Mouse (Mus musculus) brown adipose tissue, adult 24 weeks (tissue): Measurements from ENCODE around the gene Mrc2. TPM values are rescaled to one million over a fixed set of nuclear protein-coding genes. Genes with fewer than 3 reads are reported as not detected.
A peak's percentile ranks its signal among the peaks of the same experiment; 100 is the strongest.

Experiments
- H3K27ac ChIP-seq: fragments of 200-500 bp; replicated peaks from 2 replicates; pipeline ENCODE4 v1.5.1; 2012; ENCODE audit warnings: low read depth, mild to moderate bottlenecking, low read length
- H3K4me1 ChIP-seq: fragments of 200-500 bp; 2 replicates; pipeline ENCODE4 v1.6.1; 2012; ENCODE audit warnings: low read length, mixed read lengths; ENCODE audit not compliant: control insufficient read depth, insufficient read depth, insufficient read length
- H3K4me3 ChIP-seq: fragments of 200-500 bp; 2 replicates; pipeline ENCODE4 v1.5.1; 2012; ENCODE audit warnings: low read depth, mild to moderate bottlenecking, low read length, moderate library complexity; ENCODE audit not compliant: insufficient read depth
- polyA plus RNA-seq: library from polyadenylated mRNA; stranded (reverse); fragments of >200 nt; gene quantifications from 2 replicates; pipeline ENCODE4 v1.2.4, GENCODE M21; 2012; ENCODE audit not compliant: missing spikeins, insufficient read depth, insufficient read length

Gene Mrc2
- 2.6 and 3.7 TPM in 2 replicates for polyA plus RNA-seq

- peaks cover 13% of the 10 kb centered on the region for H3K4me1 ChIP-seq
- H3K4me3 ChIP-seq, result peak within 1 kb of the TSS; percentile 62
- peak within 1 kb of the TSS; percentile 60 for H3K27ac ChIP-seq
Observed at GRCm38 (mm10) chr11:105292124-105293071, at the start of gene Mrc2. TSS of gene Mrc2 (plus strand) at chr11:105292643.

DNA sequence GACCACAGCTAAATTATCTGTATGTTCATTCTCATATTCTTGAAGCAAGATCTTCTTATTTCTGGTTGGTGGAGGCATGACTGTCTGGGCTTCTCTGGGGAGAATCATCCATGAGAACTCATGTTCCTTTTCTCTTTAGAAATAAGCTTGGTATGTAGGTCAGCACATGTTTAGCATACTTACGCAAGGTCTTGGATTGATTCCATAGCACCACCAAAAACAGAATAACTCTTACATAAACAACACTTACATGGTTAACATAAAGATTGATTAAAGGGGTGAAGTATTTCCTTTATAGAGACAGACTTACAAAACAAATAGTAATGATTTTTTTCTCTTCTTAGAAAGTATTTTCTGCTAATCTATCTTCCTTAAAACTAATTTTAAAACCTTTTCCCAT is 46.1 kb upstream of the Mrc2 start:
- Histone ChIP-seq H3K4me3 (no peak overlapping the region), H3K4me1 (no peaks in the 10 kb centered on the region), H3K27ac (no peak overlapping the region)

DNA sequence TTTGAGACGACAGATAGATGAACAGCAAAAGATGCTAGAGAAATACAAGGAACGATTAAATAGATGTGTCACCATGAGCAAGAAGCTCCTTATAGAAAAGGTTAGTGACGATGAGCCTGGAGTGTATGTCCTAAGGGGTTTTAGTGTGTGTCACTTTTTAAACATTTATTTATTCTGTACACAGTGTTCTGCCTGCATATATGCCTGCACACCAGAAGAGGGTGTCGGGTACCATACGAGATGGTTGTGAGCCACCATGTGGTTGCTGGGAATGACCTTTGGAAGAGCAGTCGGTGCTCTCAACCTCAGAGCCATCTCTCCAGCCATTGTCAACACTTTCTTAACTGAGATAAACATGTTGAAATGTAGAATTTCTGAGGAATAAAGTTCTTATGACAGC is 45.7 kb upstream of the Mrc2 start:
- Histone ChIP-seq H3K27ac (no peak overlapping the region), H3K4me1 (no peaks in the 10 kb centered on the region), H3K4me3 (no peak overlapping the region)

DNA sequence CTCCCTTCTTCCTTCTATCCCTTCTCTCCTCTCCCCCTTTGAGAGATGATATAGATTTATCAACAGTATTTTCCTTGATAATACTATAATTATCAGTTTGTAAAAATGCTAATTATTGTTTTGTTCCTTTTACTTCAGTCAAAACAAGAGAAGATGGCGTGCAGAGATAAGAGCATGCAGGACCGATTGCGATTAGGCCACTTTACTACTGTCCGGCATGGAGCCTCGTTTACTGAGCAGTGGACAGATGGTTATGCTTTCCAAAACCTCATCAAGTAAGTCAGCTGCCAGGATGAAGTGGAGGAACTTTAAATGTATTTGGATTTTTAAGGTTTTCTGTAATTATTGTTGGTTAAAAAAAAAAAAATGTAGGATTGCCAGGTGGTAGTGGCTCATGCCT is 45.1 kb upstream of the Mrc2 start:
- Histone ChIP-seq H3K4me3 (no peak overlapping the region), H3K4me1 (no peaks in the 10 kb centered on the region), H3K27ac (no peak overlapping the region)

DNA sequence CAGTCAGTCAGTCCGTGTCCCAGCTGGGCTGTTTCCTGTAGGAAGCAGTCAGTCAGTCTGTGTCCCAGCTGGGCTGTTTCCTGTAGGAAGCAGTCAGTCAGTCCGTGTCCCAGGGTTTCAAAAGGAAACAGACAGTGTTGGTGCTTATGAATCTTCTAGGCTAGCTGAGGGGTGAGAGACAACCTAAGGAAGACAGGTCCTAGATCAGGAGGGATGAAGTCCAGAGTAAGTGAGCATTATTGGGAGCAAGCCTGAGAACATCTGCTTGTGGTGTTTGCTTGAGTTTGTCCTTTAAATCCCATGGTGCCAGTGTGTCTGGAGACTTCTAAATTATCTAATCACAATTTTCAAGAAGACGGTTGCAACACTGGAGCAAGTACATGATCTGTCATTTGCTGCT is 32.7 kb upstream of the Mrc2 start:
- no peak overlapping the region for H3K27ac ChIP-seq
- no peak overlapping the region for H3K4me3 ChIP-seq
- H3K4me1 ChIP-seq, result no peaks in the 10 kb centered on the region

DNA sequence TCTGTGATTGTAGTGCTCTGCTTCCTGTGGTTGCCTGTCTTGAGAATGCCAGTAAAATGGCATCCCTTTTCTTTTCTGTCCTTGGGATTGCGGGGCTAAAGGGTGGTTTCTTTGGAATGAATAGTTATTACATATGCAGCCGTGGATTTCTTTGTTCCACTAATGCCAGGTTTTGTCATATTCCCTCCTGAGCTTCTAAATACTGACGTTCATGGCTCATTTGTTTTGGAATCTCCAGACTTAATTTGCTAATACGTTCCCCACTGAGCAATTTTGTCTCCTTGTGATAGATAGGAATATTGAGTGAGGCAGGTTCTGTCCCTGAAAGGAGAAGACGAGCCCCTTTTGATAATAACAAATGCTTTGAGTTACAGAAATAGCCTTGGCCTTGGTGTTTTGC is 31.3 kb upstream of the Mrc2 start:
- no peak overlapping the region for H3K27ac ChIP-seq
- H3K4me3 ChIP-seq, result no peak overlapping the region
- H3K4me1 ChIP-seq, result no peaks in the 10 kb centered on the region

GRCm38 (mm10) chr11:105261601-105262351 is 30.7 kb upstream of the Mrc2 start:
- Histone ChIP-seq H3K27ac (no peak overlapping the region), H3K4me3 (no peak overlapping the region)

GRCm38 (mm10) chr11:105264506-105264905 is 27.9 kb upstream of the Mrc2 start:
- Histone ChIP-seq H3K4me1 (no peaks in the 10 kb centered on the region), H3K4me3 (no peak overlapping the region), H3K27ac (no peak overlapping the region)

More at GRCm38 (mm10) chr11:105261601-105262351, 30.7 kb upstream of the Mrc2 start:
- H3K4me1 ChIP-seq, result no peaks in the 10 kb centered on the region

DNA sequence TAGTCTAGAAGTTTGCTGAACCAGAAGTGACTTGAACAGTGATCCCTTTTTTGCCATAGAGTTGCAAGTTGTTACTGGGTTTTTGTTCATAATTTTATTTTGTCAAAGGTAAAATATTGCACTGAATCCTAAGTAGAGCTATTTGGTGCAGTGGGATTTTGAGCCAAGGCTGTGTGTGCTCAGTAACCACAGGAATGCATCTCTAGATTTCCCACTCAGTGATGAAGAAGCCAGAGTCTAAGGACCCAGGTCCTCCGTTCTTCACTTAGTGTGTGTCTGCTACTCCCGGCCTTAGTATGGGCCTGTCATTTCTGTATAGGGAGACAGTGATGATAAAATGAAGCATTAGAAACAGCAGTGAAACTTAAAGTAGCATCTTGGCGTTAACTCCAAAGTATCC is 27.5 kb upstream of the Mrc2 start:
- H3K4me1 ChIP-seq, result no peaks in the 10 kb centered on the region
- H3K27ac ChIP-seq, result no peak overlapping the region
- no peak overlapping the region for H3K4me3 ChIP-seq

- Histone ChIP-seq H3K27ac (no peak overlapping the region), H3K4me3 (no peak overlapping the region), H3K4me1 (no peaks in the 10 kb centered on the region)
Observed at GRCm38 (mm10) chr11:105270155-105270554, 22.3 kb upstream of the Mrc2 start.

- Histone ChIP-seq H3K27ac (no peak overlapping the region), H3K4me1 (peaks cover 5% of the 10 kb centered on the region)
Observed at GRCm38 (mm10) chr11:105280456-105280855, 12.0 kb upstream of the Mrc2 start.

DNA sequence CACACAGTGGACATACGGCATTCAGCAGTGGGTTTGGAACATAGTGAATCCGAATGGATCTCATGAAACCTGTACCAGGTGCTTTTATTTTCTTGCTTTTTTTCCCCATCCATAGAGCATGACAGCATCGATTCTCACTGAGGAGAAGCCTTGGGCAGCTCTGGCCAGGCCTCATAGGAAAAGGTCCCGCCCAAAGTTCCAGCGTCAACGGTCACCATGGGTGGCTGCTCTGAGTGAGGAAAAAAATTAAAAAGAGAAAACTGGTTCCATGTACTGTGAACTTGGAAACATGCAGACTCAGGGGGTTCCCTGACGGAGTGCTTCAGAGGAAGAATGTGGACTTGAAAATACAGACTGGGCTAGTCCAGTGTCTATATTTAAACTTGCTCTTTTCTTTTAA is 11.2 kb upstream of the Mrc2 start:
- Histone ChIP-seq H3K27ac (no peak overlapping the region), H3K4me1 (peaks cover 5% of the 10 kb centered on the region), H3K4me3 (no peak overlapping the region)

More at GRCm38 (mm10) chr11:105280456-105280855, 12.0 kb upstream of the Mrc2 start:
- H3K4me3 ChIP-seq, result no peak overlapping the region

DNA sequence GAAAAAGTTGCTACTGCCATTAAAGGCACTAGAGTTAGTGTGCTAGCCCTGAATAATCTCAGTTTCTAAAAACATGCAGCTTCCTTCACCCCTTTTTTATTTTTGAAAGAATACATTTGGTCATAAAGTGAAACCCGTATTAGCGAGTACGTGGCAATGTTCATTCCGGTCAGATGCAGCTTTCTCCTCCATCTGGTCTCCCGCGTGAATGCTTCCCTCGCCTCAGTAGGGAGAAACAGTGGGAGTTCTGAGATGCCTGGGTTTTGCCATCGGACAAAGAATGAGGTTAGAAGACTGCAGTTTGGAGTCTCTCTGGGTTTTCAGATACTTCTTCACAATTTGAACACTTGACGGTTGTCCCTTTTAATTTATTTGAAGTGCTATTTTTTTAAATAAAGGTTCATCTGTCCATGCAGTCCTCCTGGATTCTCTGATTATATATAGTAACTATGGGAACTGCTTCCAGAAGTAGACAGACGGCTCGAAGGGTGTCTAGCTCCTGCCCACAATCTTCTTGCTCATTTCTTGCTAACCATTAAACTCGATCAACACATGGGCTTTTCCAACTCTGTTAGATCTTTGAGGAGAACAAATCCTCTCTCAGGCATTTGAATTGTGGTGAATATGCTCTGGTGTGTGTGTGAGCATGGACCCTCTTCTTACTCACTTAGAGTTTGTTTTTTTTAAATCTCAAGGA is 10.5 kb upstream of the Mrc2 start:
- no peak overlapping the region; the same call in 1 of the 2 replicates for H3K27ac ChIP-seq
- H3K4me3 ChIP-seq, result no peak overlapping the region

DNA sequence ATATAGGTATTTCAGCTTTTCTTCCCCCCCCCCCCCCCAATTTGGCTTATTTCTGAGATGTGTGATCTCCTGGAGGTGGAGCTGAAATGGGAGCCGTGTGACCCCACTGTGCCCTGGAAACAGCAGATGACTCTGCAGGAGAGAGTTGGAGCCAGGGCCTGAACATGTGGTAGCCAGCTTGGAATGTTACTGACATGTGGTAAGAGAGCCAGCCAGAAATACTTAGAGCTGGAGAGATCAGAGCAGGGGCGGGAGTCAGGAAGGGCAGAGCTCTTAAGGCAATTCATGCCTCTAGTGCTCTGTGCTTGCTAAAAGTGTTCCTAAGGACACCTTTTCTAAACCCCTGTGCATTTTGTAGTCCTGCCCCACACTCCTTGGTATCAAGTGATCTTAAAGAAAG is 10.0 kb upstream of the Mrc2 start:
- no peak overlapping the region for H3K27ac ChIP-seq
- peaks cover 5% of the 10 kb centered on the region for H3K4me1 ChIP-seq
- H3K4me3 ChIP-seq, result no peak overlapping the region

More for the DNA sequence above, 10.5 kb upstream of the Mrc2 start:
- H3K4me1 ChIP-seq, result peaks cover 5% of the 10 kb centered on the region

GRCm38 (mm10) chr11:105283016-105283415 is 9.4 kb upstream of the Mrc2 start:
- H3K4me1 ChIP-seq, result peaks cover 5% of the 10 kb centered on the region
- H3K27ac ChIP-seq, result no peak overlapping the region
- no peak overlapping the region for H3K4me3 ChIP-seq
